Comparison of ENCODE assay signal across 8 mouse cellular contexts in the genomic region with DNA sequence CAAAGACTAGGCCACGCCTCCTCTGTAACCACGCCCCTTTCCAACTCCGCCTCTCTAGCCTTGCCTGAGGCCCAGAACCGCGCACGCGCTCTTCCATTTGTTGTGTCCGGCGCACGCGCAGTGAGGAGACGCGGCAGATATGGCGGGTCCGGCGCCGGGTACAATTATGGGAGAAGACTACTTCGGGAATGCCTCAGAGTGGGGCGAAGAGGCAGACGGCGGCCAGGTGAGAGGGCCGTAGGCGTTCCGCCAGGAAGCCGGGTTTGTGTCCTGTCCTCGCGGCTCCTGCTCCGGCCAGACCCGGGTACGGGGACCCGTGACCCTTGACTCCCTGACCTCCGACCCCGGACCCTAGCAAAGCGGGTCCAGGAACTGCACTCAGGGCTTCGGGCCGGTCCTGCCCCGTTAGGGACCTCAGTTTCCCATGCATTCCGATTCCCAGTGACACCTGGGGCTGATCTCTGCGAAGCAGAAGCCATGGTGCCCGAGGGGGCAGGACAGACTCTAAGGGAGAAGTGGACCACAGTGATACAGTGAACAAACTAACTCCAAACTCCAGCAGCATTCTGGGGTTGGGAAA. TPM values are rescaled to one million over a fixed set of nuclear protein-coding genes. Genes with fewer than 3 reads are reported as not detected.
A peak's percentile ranks its signal among the peaks of the same experiment; 100 is the strongest.
DNase-seq lines count a peak whose midpoint lies in the region; ATAC-seq and TF ChIP-seq lines count a peak whose summit lies in the region.

A gene (plus strand): TSS at position 74 of the 580 bp plus-strand sequence.

- H3K27me3 ChIP-seq in heart, embryonic 10.5 days (ENCODE audit: insufficient read depth, poor library complexity, severe bottlenecking): no peaks in the 10 kb centered on the region
- H3K27me3 ChIP-seq in kidney, embryonic 15.5 days: no peaks in the 10 kb centered on the region

- H3K9me3 ChIP-seq in heart, embryonic 10.5 days: no peaks in the 10 kb centered on the region
- H3K9me3 ChIP-seq in kidney, embryonic 15.5 days (replicated peaks): no peaks in the 10 kb centered on the region

- H3K4me2 ChIP-seq in kidney, embryonic 15.5 days: peak within 1 kb of the TSS; percentile 70

- ATAC-seq in kidney, embryonic 15.5 days (replicated peaks; ENCODE audit: low FRiP score): peak; percentile 96
- peak; percentile 95 for ATAC-seq in monocyte, adult 5-6 weeks (replicated peaks; ENCODE audit: insufficient number of reproducible peaks, low FRiP score, low TSS enrichment, poor library complexity, severe bottlenecking)

- peak within 1 kb of the TSS; percentile 89 for H3K9ac ChIP-seq in kidney, embryonic 15.5 days

- H3K4me1 ChIP-seq in bone marrow macrophage, adult 2 months (ENCODE audit: control insufficient read depth, insufficient read depth, low read length): peaks cover 6% of the 10 kb centered on the region
- H3K4me1 ChIP-seq in embryonic fibroblast, embryonic 13.5 days (ENCODE audit: control insufficient read depth, insufficient read depth, low read length): no peaks in the 10 kb centered on the region
- peaks cover 19% of the 10 kb centered on the region for H3K4me1 ChIP-seq in heart, embryonic 10.5 days
- peaks cover 12% of the 10 kb centered on the region for H3K4me1 ChIP-seq in kidney, embryonic 15.5 days

- under 1% methylated on average over 40 of the region's 40 CpGs for WGBS in heart, embryonic 10.5 days
- under 1% methylated on average over 40 of the region's 40 CpGs for WGBS in kidney, embryonic 15.5 days

- no peak for TF ChIP-seq POLR2A in bone marrow macrophage, adult 2 months (IDR thresholded peaks at IDR 0.05; ENCODE audit: borderline replicate concordance, low read depth, low read length)
- peak; percentile 81 for TF ChIP-seq POLR2A in embryonic fibroblast, embryonic 13.5 days (IDR thresholded peaks at IDR 0.05; ENCODE audit: low read depth, low read length)

- peaks cover 11% of the 10 kb centered on the region for H3K36me3 ChIP-seq in heart, embryonic 10.5 days
- H3K36me3 ChIP-seq in kidney, embryonic 15.5 days: peaks cover 14% of the 10 kb centered on the region

- no peak for TF ChIP-seq CTCF in bone marrow macrophage, adult 2 months (IDR thresholded peaks at IDR 0.05; ENCODE audit: low read depth, low read length)
- no peak for TF ChIP-seq CTCF in embryonic fibroblast, embryonic 13.5 days (IDR thresholded peaks at IDR 0.05; ENCODE audit: borderline replicate concordance, insufficient read depth, low read length)

- H3K4me3 ChIP-seq in bone marrow macrophage, adult 2 months (ENCODE audit: insufficient read depth, low read length): peak within 1 kb of the TSS; percentile 87
- peak within 1 kb of the TSS; percentile 94 for H3K4me3 ChIP-seq in embryonic fibroblast, embryonic 13.5 days (ENCODE audit: insufficient read depth, low read length)
- H3K4me3 ChIP-seq in heart, embryonic 10.5 days: peak within 1 kb of the TSS; percentile 95
- H3K4me3 ChIP-seq in kidney, embryonic 15.5 days (replicated peaks): peak within 1 kb of the TSS; percentile 84

- DNase-seq in A20 (ENCODE audit: low read depth, low spot score) (peak; percentile 97), liver (peak; percentile 99)
- peak; percentile 98 for DNase-seq in heart, embryonic 10.5 days (ENCODE audit: low spot score)
- peak; percentile 96 to 99 for DNase-seq in spleen, postnatal 4 days (ENCODE audit: low spot score in 2 of 2)

- no peak within 1 kb of the TSS for H3K27ac ChIP-seq in bone marrow macrophage, adult 2 months (ENCODE audit: insufficient read depth, low read depth, low read length)
- H3K27ac ChIP-seq in embryonic fibroblast, embryonic 13.5 days (ENCODE audit: insufficient read depth, low read length): no peak within 1 kb of the TSS
- H3K27ac ChIP-seq in heart, embryonic 10.5 days: peak within 1 kb of the TSS; percentile 96
- H3K27ac ChIP-seq in kidney, embryonic 15.5 days: 0 out of 2 replicates have a peak within 1 kb of the TSS, but pooled peaks have one; percentile 57

RNA-seq across cellular contexts. Expression of the gene that starts here (rescaled TPM):
- 25.6 and 32.0 TPM in 2 replicates for polyA plus RNA-seq in bone marrow macrophage, adult 2 months (2012; ENCODE audit: insufficient read depth, insufficient read length, missing spikeins)
- polyA plus RNA-seq in embryonic fibroblast, embryonic 13.5 days (2011; ENCODE audit: insufficient read length, low read depth, missing spikeins): 31.3 and 33.2 TPM in 2 replicates
- 124 and 133 TPM in 2 replicates for polyA plus RNA-seq in heart, embryonic 10.5 days (2016; fragmentation: Nextera tagmentation; extraction: Ambion mirVana)
- polyA plus RNA-seq in kidney, embryonic 15.5 days (2015; fragmentation: Nextera tagmentation; extraction: Ambion mirVana): 112 and 130 TPM in 2 replicates
- 40.3 to 48.0 TPM (median 44.1 TPM) in 3 replicates for total RNA-seq in monocyte, adult 5-6 weeks (2017)

Comparison
In these comparisons a context has a peak if more than half of its experiments do, and no peak if none do; other contexts are left out.
1. H3K27ac ChIP-seq: peak in heart, embryonic 10.5 days (single experiment) and kidney, embryonic 15.5 days (single experiment); none in bone marrow macrophage, adult 2 months (single experiment) and embryonic fibroblast, embryonic 13.5 days (single experiment).
2. Peak in every context shown above with its lines, with median percentiles within 50 percentile points of each other: DNase-seq and H3K4me3 ChIP-seq.